In the genomic region with DNA sequence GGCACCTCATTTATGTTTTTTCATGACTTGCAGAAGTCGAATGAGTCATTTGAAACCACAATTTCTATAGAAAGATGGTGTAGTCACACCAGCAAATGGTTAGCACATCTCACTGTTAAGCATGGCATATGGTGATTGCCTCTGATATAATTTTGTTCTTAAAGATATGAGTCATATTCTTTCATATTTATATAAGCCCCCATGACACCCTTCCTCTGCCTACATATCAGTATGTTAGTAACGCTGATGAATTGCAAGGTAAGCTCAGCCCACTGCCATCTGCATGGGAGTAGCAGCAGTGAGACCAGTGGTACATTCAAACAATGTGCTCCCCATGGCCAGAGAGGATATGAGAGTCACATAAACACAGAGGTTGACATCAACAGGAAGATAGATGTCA, we compare ENCODE assay signal across 14 mouse cellular contexts.
DNase-seq lines count a peak whose midpoint lies in the region.
"Had no signal": no experiment of that assay in that cellular context is flagged by ENCODE, and none has a peak within 500 bp of the region (broad histone marks: within the 10 kb centered on the region; RNA-seq: fewer than 3 reads in every experiment).

No protein-coding gene starts in this region.

- DNase-seq in left cerebral cortex, adult 11 months (ENCODE audit: low spot score): peak; percentile 40
- no peak for DNase-seq in left cerebral cortex, postnatal 10 days (ENCODE audit: extremely low spot score in 1 of 2, low spot score in 2 of 2)
- peak; percentile 30 for DNase-seq in right cerebral cortex, postnatal 25 days
- no peak for DNase-seq in right cerebral cortex, postnatal 10 days (ENCODE audit: low spot score in 2 of 2)
- DNase-seq in left cerebral cortex, adult 9 months (ENCODE audit: low spot score in 2 of 2): peak; percentile 53 to 65
- no peak for DNase-seq in heart, adult 8-10 months (ENCODE audit: low spot score)
- DNase-seq in spleen, postnatal 10 days (ENCODE audit: low spot score in 2 of 2): no peak
- DNase-seq: cerebellum, postnatal 10 days; forebrain, postnatal 0 days; heart, adult 11 months; kidney, postnatal 4 days; liver, postnatal 0 days; retina, postnatal 1 day; thymus, postnatal 36 days had no signal

- intact Hi-C loops in left cerebral cortex, postnatal 10 days (cut with DNase I): no loop called here

Comparison
In these comparisons a context has a peak if more than half of its experiments do, and no peak if none do; other contexts are left out.
1. DNase-seq: peak in left cerebral cortex, adult 11 months (single experiment), right cerebral cortex, postnatal 25 days (single experiment) and left cerebral cortex, adult 9 months (2 of 2); none in left cerebral cortex, postnatal 10 days (0 of 2), right cerebral cortex, postnatal 10 days (0 of 2), heart, adult 8-10 months (single experiment) and spleen, postnatal 10 days (0 of 2).